Mouse (Mus musculus) megakaryocyte, embryonic 14.5 days (primary cell): ENCODE results near the gene Rps15a.

ENCODE experiments used
- FLI1 ChIP-seq: IDR thresholded peaks from 2 replicates; pipeline ENCODE4 v1.6.1; 2012; ENCODE audit warnings: low read length, inconsistent platforms, mixed read lengths
- GATA1 ChIP-seq: IDR thresholded peaks from 3 replicates; pipeline ENCODE4 v1.6.1; 2012; ENCODE audit warnings: mixed read lengths, low read length, inconsistent platforms, borderline replicate concordance

DNA sequence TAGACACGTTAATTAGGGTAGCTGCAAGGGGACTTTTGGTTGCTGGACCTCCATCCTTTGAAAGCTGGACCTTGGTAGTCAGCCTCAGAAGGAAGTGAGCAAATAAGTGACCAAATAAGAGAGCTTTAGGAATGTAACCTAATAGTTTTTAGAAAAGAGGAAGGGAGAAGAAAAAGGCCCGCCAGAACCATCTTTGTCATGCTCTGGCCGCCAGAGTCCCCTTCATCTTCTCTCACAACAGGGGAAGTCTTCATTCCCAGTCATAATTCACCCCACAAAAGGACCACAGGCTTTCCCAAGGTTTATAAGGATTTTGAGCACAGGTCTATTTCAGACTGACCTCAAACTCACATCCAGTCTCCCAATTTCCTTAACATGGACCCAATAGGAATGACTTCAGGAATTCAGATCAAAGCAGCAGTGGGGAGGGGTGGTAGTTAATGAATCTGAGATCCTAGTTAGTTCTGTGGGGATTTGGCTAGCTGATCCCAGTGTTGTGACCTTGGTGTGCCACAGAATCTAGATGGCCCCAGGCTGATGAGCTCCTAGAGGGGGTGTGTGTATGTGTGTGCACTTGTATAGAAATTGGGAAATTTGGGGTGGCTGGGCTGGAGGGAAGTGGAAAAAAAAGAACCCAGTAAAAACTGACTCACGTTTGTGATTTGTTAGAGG is 1.7 kb upstream of the Rps15a start:
- TF ChIP-seq GATA1 (no peak), FLI1 (no peak)
